Mouse (Mus musculus) natural killer cell, adult 2 months (primary cell): ENCODE measurements at regions not wholly inside any gene's neighbourhood (a gene's known extent, or its start where the extent isn't known, plus 50 kb on each side); places are given as distances from the start of the nearest gene placed in this dataset.

Source experiments
- DNase-seq, 2 experiments: peaks; one replicate each; pipeline ENCODE4 v3.0.0; 2022; ENCODE audit warnings: low spot score in 2 of 2

DNA sequence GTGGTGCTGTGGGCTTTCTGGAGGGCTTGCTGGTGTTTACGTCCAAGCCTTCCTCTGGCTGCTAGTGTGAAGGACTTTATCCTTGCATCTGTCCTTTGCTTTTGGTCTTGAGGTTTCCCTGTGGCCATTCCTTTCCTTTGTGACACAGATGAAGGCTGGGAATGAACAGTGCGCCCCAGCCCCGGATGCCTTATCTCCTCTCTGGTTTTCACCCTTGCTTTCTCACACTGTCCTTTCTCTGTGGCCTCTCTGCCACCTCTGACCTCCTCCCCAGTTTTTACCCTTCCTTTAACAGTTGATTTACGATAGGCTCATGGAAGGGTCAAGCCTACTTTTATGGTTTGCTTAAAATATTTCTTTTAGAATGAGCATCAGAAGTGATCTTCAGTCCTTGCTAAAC, 53.2 kb downstream of the Gas1 start:
- no peak for DNase-seq

DNA sequence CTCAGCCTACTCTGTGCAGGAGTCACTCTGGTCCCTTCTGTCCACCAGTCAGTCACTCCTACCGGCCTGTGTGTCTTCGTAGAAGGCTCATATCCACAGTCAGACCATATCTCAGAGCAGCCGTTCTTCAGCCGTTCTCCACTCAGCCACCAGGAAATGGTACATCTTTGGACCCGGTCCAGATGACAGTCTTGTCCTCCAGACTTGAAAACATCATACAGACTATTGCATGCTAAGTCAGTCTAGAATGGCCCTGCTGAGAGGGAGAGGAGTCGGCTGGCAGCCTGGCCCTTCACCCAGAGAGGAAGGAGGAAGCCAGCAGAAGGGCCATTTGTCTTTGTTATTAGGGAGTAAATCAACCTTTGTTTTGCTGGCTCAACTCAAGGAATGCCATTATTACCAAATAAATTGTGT, 54.0 kb downstream of the Gas1 start:
- DNase-seq: no peak

DNA sequence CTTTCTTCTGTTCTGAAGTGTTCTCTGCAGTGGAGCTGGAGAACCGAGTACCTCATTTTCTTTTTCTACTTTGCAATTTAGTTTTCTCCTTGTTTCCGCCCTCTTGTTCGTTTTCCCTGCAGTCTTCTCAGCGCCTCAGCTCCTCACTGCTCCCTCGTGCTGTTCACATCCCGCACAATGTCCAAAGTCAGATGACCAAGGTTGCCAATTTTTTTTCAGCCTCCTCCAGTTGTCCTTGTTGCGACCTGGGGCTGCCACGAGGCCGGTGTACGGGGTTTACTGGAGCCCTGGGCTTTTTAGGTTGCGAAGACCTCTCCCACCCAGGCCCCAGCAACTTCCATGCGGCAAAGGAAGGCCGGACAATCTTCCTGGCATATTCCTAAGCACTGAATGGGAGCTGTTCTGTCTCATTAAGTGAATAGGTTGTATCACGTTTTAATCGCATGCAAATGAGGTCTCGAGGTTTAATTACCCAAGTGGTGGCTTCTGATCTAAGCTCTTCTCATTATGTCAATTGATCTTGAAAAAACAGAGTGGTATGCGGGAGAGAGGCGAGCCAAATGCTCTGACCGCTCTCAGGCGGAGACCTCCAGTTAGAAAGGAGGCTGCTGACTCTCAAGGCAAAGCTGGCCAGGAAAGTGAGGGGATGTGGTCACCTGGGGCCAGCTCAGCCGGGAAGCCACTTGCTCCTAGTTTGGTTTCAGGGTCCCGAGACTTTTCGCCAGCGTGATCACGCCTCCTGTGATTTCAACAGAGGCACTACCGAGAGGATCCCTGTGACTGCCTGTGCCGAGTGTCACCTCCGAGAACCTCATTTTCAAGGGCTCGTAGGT, 54.6 kb downstream of the Gas1 start:
- DNase-seq: no peak

DNA sequence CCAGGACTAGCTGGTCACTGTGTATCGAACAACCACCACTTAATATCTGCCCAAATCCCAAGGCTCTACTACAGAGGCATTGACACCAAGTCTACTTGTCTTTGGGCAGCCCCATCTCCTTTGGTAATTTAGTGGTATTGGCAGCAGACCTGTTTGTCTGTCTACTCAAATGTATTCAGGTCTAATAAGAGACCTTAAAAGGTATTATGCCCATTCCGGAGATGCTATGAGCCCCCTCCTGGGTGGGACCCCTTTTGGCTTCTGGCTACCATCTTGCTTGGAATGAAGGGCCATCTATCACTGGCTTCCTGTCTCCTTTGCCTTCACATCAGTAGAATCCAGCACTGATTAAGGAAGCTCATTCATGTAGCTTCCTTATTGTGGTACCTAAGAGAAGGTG, 65.7 kb downstream of the Gas1 start:
- no peak for DNase-seq

DNA sequence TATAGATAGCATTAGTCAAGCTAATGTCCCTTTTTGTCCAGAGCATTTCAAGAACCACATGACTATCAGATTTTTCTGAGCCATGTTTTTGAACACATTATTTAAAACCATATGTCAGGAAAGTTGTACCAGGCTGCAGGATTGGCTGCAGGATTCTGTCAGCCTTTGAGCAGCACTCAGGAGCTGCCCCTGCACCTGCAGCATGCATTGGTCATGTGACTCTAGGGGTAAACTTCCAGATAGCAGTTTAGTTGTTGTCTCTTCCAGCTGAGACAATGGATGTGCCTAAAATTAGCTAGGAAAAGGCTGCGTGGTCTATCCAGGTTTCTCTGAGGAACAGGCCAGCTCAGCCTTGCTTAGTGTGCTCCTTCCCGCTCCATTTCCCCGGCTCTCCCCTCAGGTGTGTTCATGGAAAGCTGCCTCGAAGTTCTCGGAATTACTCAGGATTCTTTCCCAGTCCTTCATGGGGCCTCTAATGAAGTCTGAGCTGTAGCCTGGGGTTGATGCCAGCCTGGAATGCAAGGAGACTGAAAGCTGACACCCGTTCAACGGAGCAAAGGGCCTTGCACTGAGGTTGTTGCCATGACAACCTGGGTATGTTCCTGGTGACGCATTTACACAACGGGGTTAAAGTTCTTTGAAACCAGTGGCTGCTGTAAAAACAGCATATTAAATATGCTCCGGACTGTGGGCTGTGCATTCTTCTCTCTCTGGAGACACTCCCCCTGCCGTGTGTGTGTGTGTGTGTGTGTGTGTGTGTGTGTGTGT, 66.9 kb downstream of the Gas1 start:
- no peak for DNase-seq

DNA sequence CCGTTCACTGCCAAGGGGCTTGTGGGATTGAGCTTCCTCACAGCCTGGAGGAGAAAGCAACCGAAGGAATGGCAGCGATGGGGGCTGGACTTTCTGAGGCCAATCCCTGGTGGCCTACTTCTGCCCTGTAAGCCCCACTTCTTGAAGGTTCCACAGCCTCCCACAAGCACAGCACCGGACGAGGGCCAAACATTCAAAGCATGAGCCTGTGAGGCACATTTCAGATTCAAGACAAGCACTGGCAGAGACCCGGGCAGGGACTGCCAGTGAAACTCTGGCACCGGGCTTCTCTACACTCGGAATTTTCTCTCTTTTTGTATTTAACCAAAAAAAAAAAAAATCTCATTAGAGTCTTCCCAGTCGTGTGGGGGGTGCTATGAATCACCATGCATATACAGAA, 71.9 kb downstream of the Gas1 start:
- DNase-seq: no peak

DNA sequence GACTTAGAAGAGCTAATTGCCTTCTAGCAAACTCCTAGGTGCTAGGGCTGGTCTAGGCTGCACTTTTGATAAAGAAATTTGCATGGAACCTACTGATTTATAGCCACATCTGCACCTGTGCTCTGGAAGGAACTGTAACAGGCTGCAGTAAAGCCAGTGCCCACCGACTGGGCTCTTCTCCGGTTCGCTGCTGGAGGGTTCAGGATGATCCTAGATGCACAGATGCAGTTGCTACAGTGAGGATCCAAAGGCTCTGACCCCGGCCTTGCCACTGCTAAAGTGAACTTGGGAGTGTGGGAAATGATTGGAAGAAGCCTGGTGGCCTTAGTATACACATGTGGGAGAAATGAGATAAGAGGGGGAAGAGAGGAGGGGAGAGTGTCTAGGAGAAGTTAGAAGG, 75.5 kb downstream of the Gas1 start:
- DNase-seq: no peak

DNA sequence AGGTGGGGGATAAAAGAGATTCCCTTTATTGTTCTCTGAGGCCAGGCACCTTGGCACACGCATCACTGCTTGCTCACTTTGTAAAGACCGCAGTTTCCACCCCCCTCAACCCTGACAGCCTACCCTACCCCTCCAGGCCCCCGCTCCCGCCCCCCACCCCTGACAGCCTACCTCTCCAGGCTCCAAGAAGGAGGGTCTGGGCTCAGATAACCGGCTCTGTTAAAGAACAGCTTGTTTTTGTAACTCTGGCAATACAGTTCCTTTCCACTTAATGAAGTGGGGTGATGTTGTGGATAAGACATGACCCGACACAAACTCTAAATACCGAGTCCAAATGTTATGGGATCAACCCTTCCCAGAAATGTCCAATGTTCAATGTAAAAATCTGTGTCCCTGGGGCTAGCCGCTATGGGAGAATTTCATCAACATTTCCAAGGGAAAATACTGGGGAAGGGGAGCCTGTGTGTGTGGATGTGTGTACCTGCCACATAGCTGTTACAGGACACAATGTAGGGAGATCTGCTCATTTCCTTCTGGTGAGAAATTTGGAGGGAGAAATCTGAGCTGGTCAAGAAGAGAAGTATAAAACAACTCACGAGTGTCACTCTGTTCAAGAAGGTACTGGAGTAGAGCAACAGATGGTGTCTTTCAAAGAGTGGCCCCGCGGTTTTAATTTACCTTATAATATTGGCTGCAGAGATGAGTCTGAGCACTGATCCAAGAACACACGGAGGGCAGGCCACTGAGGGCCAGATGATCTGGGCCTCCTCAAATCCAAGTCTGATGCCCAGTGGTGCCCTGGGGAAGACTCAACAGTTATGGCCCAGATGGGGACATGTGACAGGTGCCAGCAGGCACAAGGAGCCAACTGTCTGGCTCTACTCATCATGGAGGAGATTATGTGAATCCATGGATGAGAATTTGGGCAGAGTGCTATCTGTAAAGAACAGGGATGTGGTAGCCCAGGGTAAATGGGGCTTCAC, 76.7 kb downstream of the Gas1 start:
- no peak for DNase-seq

DNA sequence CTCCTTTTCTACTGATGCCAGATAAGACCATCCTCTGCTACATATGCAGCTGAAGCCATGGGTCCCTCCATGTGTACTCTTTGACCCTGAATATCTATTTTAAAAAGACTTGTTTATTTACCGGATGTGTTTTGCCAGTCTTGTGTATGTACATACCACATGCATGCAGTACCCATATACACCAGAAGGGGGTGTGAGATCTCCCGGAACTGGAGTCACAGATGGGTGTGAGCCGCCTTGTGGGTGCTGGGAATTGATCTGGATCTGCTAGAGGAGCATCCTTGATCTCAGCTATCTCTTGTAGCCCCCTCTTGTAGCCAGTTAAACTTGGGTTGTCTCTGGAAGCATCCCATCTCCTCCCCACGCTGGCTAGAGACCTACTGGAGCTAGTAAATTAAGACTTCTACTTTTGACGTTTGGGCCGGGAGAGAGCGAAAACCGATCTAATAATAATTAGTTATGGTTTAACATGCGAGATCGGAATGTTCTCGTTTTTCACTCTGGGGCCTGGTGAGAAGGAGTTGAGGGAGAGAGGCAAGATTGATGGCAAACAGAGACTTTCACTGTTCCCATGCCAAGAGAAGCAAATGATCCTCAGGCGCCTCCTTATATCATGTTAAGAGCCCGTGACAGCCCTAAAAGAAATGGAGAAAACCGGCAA, 77.6 kb downstream of the Gas1 start:
- no peak for DNase-seq

DNA sequence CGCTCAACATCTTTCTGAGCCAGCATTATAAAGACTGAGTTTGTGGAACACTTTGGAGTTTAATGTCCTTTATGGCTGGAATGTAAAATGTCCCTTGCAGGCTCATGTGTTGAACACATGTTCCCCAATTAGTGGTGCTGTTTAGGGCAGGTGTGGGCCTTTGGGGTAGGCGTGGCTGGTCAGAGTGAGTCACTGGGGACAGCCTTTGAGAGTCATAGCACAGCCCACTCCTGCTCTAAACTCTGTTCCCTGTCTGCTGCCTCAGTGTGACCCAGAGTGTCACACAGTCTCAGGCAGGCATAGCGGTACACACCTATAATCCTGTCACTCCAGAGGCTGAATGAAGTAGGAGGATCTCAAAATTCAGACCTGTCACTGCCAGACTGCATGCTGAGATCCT, 78.8 kb downstream of the Gas1 start:
- no peak for DNase-seq

DNA sequence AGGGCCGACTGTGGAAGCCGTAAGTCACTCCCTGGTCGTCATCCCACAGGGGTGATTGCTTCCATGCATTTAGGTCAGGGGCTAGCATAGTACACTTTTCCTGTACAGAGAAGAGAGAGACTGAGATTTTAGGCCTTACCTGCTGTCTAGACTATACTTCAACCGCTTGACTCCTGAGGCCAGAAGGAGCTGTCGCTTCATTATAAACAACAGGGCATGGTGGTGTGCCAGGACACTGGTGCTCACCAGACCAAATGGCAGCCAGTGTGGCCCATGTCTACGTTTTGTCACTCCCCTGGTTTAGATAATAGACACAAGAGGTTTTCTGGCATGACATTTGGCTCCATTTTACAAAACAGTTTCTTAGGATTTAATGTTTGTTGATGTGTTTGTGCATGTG, 79.4 kb downstream of the Gas1 start:
- DNase-seq: no peak

DNA sequence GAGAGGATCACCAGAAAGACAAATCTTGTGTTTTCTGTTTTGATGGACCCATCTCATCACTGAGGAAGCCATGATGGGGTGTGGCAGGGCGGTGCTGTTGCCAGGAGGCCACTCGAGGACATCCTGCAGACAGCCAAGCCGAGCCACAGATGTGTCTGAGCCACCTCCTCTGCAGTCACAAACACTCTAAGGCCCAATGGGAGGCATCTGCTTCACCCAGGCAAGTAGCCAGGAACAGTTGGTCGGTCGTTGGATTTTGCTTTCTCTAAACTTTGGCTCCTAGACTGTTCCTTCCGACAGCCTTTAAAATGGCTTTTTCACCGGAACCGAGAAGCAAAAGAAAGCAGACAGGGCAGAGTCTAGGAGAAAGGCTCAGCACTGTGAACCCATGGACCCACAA, 90.5 kb downstream of the Gas1 start:
- DNase-seq: no peak

DNA sequence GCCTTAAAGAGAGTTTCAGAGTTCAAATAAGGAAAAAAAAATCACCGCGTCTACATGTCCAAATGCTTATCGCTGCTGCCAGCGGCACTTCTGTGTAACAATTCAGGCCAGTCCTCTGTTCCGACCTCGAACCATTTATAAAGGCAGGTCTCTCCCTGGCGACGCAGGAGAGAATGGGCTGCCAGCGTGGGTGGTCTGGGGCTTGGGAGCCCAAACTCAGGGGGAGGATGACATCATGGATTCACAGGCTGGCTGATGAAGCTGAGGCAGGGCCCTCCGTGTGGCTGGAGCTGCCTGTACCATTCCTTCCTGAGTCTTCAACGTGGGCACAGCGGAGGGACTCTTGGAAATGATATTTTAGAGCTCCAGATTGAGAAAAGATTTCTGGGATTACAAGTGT, 92.2 kb downstream of the Gas1 start:
- no peak for DNase-seq

DNA sequence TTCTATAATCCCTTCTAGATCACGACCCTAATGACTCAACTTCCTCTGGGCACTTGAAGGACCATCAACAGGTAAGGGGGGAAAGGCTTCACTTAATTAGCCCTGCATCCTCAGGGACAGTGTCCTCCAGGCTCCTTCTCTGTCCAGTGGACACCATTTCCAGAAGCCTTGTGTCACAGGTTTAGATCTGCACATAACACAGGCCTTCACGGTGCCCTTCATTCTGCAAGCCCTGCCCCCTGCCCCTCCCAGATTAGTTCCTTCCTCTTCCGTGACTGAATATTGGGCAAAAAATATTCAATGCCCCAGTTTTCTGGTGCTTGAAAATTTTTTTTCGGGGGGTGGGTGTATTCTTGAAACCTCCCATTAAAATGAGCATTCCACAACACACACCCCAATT, 92.9 kb downstream of the Gas1 start:
- DNase-seq: no peak

DNA sequence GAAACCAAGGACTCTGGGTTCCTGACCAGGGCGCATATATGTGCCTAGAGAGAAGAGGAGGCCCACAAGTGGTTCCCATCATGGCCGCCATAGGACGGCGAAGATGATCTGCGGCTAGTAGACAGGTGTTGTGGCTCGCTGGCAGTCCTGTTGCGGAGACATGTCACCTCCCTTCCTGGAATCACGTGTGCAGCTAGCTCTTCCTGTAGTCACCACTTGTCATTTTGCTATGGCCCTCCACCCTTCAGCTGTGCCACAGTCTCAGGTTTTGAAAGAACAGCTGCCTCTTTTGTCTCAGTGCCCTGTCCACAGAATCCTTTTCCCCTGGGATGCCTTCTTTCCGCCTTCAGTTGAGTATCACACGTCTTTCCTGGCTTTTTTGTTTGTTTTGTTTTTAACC, 97.1 kb downstream of the Gas1 start:
- DNase-seq: no peak

DNA sequence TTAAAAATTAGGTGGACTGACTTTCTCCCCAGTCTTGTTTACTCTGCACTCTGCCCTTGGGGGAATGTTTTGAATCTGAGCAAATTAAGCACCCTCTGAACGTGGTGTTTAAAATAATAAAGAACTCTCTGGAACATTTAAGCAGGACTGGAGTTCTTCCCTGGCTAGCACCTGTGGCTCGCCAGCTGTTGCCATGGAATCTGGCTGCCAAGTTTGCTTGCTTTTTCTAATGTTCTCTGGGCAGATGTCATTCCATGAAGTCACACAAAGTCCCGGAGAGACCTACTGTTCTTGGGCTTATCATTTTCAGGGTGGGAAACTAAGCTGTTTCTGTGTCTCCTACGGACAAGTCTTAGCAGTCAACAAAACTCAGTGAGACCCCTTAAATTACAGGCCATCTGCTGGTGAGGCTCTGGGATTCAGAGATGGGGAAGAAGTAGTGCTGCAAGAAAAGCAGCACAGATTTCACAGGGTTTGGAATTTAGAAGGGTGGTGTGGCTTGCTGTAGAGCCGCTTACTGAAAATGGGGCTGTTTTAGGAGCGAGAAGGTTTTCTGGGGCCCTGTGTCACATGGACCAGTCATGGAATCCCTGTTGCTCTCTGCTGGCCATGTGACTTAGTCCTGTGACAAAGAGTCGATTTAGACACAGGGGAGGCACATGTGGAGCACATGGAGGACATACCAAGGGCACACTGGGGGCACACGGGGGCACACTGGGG, 98.7 kb downstream of the Gas1 start:
- no peak for DNase-seq

DNA sequence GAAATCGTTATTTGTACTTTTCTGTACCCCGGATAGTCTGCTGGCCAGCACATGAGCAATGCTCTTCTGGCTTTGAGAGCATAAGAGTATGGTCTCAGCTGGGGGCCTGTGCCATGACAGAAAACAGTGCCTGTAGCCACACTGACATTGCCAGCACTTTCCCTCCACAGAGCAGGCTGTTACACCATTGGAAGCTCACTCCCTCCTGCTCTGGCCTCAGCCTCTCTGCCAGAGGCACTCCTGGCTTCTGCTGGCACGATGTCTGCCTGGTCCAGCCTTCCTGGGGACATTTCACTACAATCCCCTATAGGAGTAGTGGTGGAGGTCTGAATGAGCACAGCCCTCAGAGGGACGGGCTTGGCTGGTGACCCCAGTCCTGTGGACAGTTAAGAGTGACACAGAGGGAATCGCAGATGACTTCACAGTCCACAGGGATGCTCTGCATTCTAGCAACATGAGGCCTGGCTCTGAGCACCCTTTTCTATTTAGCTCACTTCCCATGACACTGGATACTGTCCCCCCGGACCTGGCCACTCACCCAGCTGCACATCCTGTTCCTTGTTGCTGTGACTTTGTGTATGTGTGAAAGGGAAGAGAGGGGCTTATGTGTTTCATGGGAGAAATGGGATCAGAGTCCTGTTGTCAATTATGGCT, 100.9 kb downstream of the Gas1 start:
- no peak for DNase-seq

DNA sequence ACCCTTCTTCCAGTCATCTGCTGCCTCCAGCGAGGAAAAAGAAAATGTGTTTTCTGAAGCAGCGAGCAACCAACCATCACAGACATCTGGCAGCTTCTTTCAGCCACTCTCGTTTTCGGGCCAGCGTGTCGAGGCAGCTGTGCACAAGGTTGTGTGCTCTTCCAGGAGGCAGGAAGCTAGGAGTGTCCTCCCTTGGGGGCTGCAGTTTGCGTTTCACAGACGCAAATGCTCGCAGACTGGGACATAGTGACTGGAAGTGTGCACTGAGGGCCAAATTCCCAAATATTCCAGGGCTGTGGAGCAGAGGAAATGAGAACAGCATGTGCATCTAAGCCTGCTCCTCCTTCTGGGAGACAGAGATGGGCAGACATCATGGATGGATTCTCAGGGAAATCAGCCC, 105.6 kb downstream of the Gas1 start:
- DNase-seq: no peak

DNA sequence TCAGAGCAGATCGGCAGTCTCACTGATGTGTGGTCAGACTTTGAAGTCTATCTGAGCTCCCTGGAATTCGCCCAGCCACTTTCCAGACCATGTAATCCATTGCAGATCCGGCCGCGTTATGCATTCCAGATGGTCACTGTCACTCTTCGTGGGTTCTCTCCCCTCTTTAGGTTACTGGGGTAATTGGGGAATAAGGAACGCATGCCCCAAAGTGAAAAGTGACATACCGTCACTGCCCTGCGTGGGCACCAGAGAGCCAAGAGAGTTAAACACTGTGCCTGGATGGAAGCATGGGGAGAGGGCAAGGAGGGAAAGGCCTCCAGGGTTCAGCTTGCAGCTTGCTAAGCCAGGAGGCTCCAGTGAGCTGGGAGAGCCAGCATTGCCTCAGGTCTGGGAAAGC, 108.0 kb downstream of the Gas1 start:
- DNase-seq: no peak

DNA sequence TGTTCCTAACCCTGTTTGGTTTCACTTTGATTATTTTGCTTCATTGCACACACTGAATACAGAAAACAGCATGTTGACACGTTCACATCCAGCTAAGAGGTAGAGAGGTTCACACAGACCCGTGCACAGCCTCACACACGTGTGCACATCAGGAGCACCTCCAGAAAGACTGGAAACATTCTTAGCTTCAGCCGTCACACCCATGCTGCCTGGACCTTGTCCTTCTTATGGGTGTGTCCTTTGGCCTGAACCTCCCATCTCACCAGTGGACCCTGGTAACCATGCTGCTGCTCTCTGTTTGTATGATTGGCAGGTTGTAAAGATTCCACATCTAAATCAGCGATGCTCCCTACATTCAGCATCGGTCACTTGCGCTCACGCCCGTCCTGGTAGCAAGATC, 109.8 kb downstream of the Gas1 start:
- DNase-seq: no peak
